Mouse (Mus musculus) retina, postnatal 1 day (tissue): Measurements from ENCODE around the gene Nqo2.
A peak's percentile ranks its signal among the peaks of the same experiment; 100 is the strongest.
"Not testable (repeated sequence)": the region's sequence is repeated elsewhere in the genome, so short reads cannot be mapped to it uniquely, and the experiment has no call there.

Experiments
- DNase-seq: peaks from one replicate; pipeline ENCODE4 v3.0.0-alpha.2; 2012

Gene Nqo2

GRCm38 (mm10) chr13:33964206-33965046 is at the start of gene Nqo2:
Nqo2 (plus strand) TSS chr13:33964687.
- peak; percentile 89 for DNase-seq

GRCm38 (mm10) chr13:33921041-33921440 is 43.4 kb upstream of the Nqo2 start:
- no peak for DNase-seq

- DNase-seq: no peak
Measured at GRCm38 (mm10) chr13:33921699-33922098, 42.8 kb upstream of the Nqo2 start.

DNA sequence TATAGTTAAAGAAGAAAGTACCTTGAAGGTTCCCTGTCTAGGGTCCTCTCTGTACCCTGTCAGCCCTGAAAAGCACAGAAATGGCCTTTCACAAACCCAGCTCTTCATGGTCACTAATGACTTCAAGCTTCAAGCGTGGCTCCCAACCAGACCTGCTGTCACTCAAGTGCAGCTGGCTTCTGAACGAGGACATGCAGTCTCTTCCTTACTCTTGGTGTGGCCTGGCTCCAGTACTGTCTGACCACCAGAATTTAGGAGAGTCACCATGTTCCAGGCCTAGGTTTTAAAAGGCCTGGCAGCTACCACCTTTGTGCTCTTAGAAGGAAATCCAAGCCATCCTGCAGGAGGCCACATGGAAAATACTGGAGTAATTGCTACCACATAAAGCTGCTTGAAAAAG is 34.2 kb upstream of the Nqo2 start:
- DNase-seq: no peak

DNA sequence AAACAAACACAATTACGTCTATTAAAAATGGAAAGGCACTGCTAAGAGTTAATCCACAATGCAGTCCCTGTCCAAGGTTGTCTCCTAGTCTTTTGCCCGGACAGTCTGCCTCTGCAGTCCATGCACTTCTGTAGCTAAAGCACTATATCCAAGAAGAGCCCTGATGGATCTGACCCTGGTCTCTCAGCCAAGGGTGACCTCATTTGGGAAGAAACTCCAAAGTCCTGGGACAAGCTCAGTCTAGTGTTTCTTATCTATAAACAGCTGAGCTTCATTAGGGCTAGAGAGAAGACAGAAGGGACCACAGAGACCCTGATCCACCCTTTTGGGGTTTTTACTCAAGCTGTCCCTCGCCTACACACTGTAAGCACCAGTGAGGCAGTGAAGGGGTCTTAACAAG is 33.6 kb upstream of the Nqo2 start:
- no peak for DNase-seq

GRCm38 (mm10) chr13:33934743-33935142 is 29.7 kb upstream of the Nqo2 start:
- no peak for DNase-seq

DNA sequence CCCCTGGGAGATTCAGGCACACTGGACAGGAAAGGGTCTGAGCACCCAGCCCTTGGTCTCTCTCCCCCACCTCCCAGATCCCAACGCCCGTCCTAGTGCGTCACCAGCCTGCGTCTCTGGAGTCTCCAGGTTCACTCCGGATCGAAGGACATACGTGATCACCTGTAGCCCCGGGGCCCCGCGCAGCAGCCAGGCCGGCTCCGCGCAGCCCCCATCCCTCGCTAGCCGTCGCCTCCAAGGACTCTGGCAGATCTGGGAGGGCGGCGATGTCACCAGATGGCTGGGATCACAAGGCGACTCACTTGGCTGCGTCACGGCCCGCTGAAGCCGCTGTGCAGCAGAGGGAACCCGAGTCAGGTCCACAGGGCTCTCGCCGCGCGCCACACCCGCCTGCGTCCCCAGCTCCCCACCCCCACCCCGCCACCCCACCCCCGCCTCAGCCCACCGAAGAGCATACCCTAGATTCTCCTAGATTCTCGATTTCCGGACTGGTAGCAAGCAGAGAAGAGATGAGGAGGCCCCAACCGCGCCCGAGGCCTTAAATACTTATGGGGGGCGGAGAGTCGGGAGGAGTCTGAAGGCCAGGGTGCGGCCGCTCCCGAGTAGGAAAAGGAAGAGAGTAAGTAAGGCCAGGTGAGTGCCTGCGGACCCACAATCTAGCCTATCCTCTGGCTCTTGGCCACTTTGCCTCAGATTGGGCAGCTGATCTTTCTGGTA is 28.9 kb upstream of the Nqo2 start:
- peak; percentile 76 for DNase-seq

- DNase-seq: no peak
Measured at GRCm38 (mm10) chr13:33937151-33937550, 27.3 kb upstream of the Nqo2 start.

GRCm38 (mm10) chr13:33937587-33937986 is 26.9 kb upstream of the Nqo2 start:
- DNase-seq: not testable (repeated sequence)

DNA sequence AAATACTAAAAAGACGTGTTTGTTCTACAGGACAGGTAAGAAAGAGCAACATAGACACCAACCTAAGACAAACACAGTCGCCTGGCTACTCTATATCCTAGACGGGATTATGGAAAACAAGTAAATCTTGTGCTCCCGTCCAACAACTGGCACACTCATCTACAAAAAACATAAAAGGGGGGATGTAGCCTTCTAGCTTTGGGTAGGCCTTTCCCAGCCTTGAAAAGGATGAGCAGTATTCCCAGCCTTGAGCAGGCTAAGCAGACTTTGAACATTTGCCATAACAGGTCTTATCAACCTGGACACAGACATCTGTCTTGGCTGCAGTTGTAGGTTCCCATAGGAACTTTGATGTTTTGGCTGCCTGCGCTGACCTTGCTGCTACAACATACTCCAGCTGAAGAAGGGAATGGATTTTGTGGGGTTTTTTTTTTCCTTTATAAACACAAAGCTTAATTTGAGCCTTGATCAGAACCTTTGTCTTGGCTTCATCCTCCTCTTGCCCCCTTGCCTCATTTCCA is 23.1 kb upstream of the Nqo2 start:
- DNase-seq: no peak

GRCm38 (mm10) chr13:33942212-33942779 is 22.2 kb upstream of the Nqo2 start:
- peak; percentile 26 for DNase-seq

- no peak for DNase-seq
Measured at GRCm38 (mm10) chr13:33951308-33952074, 13.0 kb upstream of the Nqo2 start.

DNA sequence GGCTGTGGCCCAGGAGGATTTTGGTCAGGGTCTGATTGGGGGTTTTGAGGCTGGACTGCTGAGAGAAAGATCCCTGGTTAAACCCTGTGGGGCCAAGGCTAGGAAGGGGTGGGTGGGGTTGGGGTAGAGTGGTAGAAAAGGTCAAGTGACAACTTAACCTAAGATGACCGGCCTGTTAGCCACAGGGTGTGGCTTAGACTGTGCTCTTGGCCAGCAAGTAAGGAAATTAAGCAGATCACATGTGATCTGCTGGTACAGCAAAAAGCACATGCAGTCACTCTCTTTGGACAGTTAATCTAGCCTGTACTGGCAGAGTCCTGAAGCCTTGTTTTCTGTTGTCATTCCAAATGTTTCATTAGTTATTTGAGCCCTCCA is 12.4 kb upstream of the Nqo2 start:
- no peak for DNase-seq

DNA sequence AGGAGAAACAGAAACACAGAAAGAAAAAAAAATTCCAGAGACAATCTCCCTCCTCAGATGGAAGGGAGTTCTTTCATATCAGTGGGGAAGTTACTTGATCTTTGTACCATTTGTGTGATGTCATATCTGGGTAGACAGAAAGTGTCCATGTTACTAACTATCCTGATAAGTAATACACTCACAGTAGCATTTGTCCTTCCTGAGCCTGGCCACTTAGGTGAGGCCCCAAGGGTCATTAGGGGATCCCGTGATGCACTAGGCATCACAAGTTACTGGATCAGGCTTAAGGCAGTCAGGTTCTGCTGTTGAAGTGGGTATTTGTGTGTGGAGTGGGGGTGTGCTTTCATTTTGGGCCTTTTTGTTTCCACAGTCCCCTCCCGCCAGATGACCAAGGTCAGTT is 11.5 kb upstream of the Nqo2 start:
- DNase-seq: no peak

- DNase-seq: peak; percentile 66
Measured at GRCm38 (mm10) chr13:33956571-33957421, 7.7 kb upstream of the Nqo2 start.

- DNase-seq: no peak
Measured at GRCm38 (mm10) chr13:33959771-33960170, 4.7 kb upstream of the Nqo2 start.

- no peak for DNase-seq
Measured at GRCm38 (mm10) chr13:33965056-33966024, 853 bp downstream of the Nqo2 start.

GRCm38 (mm10) chr13:33966025-33966412 is 1.5 kb downstream of the Nqo2 start:
- no peak for DNase-seq

GRCm38 (mm10) chr13:33966574-33966973 is 2.1 kb downstream of the Nqo2 start:
- DNase-seq: no peak

GRCm38 (mm10) chr13:33989625-33990024 is 25.1 kb downstream of the Nqo2 start:
- no peak for DNase-seq

GRCm38 (mm10) chr13:33995197-33995596 is 30.7 kb downstream of the Nqo2 start:
- peak; percentile 82 for DNase-seq
